ENCODE assay signal across 18 mouse cellular contexts in the genomic region with DNA sequence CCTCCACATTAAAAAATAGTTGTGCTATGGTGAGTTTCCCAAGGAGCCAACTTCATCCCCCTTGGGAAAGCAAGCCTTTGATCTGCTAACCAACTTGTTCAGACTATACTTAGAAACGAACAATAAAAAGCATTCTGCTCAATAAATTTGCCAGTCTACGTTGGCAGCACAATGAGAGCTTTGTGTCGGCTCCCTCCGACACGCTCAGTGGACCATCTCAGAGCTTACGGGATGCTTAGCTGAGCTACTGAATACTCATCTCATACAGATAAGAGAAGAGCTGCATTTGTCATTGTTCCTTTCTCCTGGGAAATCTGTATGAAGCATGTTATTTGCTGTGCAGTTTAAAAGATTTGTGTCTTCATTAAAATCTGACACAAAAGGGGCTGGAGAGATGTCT. TPM values are rescaled to one million over a fixed set of nuclear protein-coding genes. Genes with fewer than 3 reads are reported as not detected.
A peak's percentile ranks its signal among the peaks of the same experiment; 100 is the strongest.
DNase-seq lines count a peak whose midpoint lies in the region; ATAC-seq lines count a peak whose summit lies in the region.
"Had no signal": no experiment of that assay in that cellular context is flagged by ENCODE, and none has a peak within 500 bp of the region (broad histone marks: within the 10 kb centered on the region; RNA-seq: fewer than 3 reads in every experiment).

No protein-coding gene starts in this region.

- WGBS in forebrain, embryonic 14.5 days = 14% methylated on average over 6 of the region's 6 CpGs
- 14% methylated on average over 6 of the region's 6 CpGs for WGBS in forebrain, embryonic 15.5 days
- 28% methylated on average over 6 of the region's 6 CpGs for WGBS in hindbrain, embryonic 12.5 days
- WGBS in midbrain, embryonic 13.5 days = 9% methylated on average over 6 of the region's 6 CpGs

- no peak overlapping the region for H3K27ac ChIP-seq in forebrain, embryonic 14.5 days (ENCODE audit: low read depth, low read length)
- no peak overlapping the region for H3K27ac ChIP-seq in forebrain, embryonic 15.5 days (replicated peaks)
- H3K27ac ChIP-seq in hindbrain, embryonic 12.5 days = no peak overlapping the region
- H3K27ac ChIP-seq in midbrain, embryonic 13.5 days = no peak overlapping the region
- H3K27ac ChIP-seq: embryonic facial prominence, embryonic 15.5 days; macrophage had no signal

- H3K4me1 ChIP-seq in forebrain, embryonic 14.5 days (ENCODE audit: control insufficient read depth, insufficient read depth, low read length) = no peaks in the 10 kb centered on the region
- H3K4me1 ChIP-seq in forebrain, embryonic 15.5 days = no peaks in the 10 kb centered on the region
- H3K4me1 ChIP-seq in hindbrain, embryonic 12.5 days = no peaks in the 10 kb centered on the region
- no peaks in the 10 kb centered on the region for H3K4me1 ChIP-seq in midbrain, embryonic 13.5 days (replicated peaks)
- H3K4me1 ChIP-seq: embryonic facial prominence, embryonic 15.5 days had no signal

- H3K27me3 ChIP-seq in forebrain, embryonic 14.5 days (replicated peaks; ENCODE audit: control insufficient read depth, insufficient read depth, low read length) = no peaks in the 10 kb centered on the region
- no peaks in the 10 kb centered on the region for H3K27me3 ChIP-seq in forebrain, embryonic 15.5 days
- no peaks in the 10 kb centered on the region for H3K27me3 ChIP-seq in hindbrain, embryonic 12.5 days
- peaks cover 12% of the 10 kb centered on the region; the same call in 1 of the 2 replicates for H3K27me3 ChIP-seq in midbrain, embryonic 13.5 days
- H3K27me3 ChIP-seq: embryonic facial prominence, embryonic 15.5 days had no signal

- H3K9me3 ChIP-seq in forebrain, embryonic 14.5 days (replicated peaks; ENCODE audit: control insufficient read depth, low read length) = no peaks in the 10 kb centered on the region
- H3K9me3 ChIP-seq in forebrain, embryonic 15.5 days = no peaks in the 10 kb centered on the region
- no peaks in the 10 kb centered on the region for H3K9me3 ChIP-seq in hindbrain, embryonic 12.5 days (replicated peaks)
- no peaks in the 10 kb centered on the region for H3K9me3 ChIP-seq in midbrain, embryonic 13.5 days
- H3K9me3 ChIP-seq: embryonic facial prominence, embryonic 15.5 days had no signal

- H3K36me3 ChIP-seq in forebrain, embryonic 14.5 days (ENCODE audit: control insufficient read depth, insufficient read depth, low read length) = no peaks in the 10 kb centered on the region
- no peaks in the 10 kb centered on the region for H3K36me3 ChIP-seq in forebrain, embryonic 15.5 days
- H3K36me3 ChIP-seq in hindbrain, embryonic 12.5 days = no peaks in the 10 kb centered on the region
- H3K36me3 ChIP-seq in midbrain, embryonic 13.5 days = no peaks in the 10 kb centered on the region
- H3K36me3 ChIP-seq: embryonic facial prominence, embryonic 15.5 days had no signal

- no peak overlapping the region for H3K9ac ChIP-seq in forebrain, embryonic 14.5 days (ENCODE audit: low read length)
- H3K9ac ChIP-seq in forebrain, embryonic 15.5 days (replicated peaks) = no peak overlapping the region
- H3K9ac ChIP-seq in hindbrain, embryonic 12.5 days = no peak overlapping the region
- no peak overlapping the region for H3K9ac ChIP-seq in midbrain, embryonic 13.5 days (replicated peaks)
- H3K9ac ChIP-seq: embryonic facial prominence, embryonic 15.5 days; lung, embryonic 14.5 days had no signal

- ATAC-seq in forebrain, embryonic 14.5 days = no peak
- ATAC-seq in forebrain, embryonic 15.5 days (replicated peaks) = no peak
- 0 out of 2 replicates have a peak, but pooled peaks have one; percentile 38 for ATAC-seq in hindbrain, embryonic 12.5 days (ENCODE audit: low FRiP score)
- peak; percentile 37; the same call in 1 of the 2 replicates for ATAC-seq in midbrain, embryonic 13.5 days
- ATAC-seq: inflammation-experienced regulatory T-cells, adult 6 months had no signal

- no peak overlapping the region for H3K4me3 ChIP-seq in forebrain, embryonic 14.5 days (ENCODE audit: low read depth, low read length)
- H3K4me3 ChIP-seq in forebrain, embryonic 15.5 days = no peak overlapping the region
- H3K4me3 ChIP-seq in hindbrain, embryonic 12.5 days = no peak overlapping the region
- no peak overlapping the region for H3K4me3 ChIP-seq in midbrain, embryonic 13.5 days (replicated peaks)
- H3K4me3 ChIP-seq: embryonic facial prominence, embryonic 15.5 days had no signal

- H3K4me2 ChIP-seq in forebrain, embryonic 14.5 days (ENCODE audit: low read length) = no peak overlapping the region
- H3K4me2 ChIP-seq in forebrain, embryonic 15.5 days (replicated peaks) = no peak overlapping the region
- H3K4me2 ChIP-seq in hindbrain, embryonic 12.5 days (replicated peaks) = no peak overlapping the region
- no peak overlapping the region for H3K4me2 ChIP-seq in midbrain, embryonic 13.5 days (replicated peaks)
- H3K4me2 ChIP-seq: embryonic facial prominence, embryonic 15.5 days; liver, embryonic 11.5 days; lung, embryonic 14.5 days had no signal

- peak; percentile 13 for DNase-seq in forebrain, embryonic 14.5 days (ENCODE audit: low spot score)
- DNase-seq in Muller cell, postnatal 12 days (ENCODE audit: inconsistent ontology term) = peak; percentile 17
- DNase-seq in adrenal gland, adult (ENCODE audit: inconsistent age in 2 of 2, low spot score in 1 of 2) = no peak
- no peak for DNase-seq in left cerebral cortex, adult 9 months (ENCODE audit: low spot score in 2 of 2)
- no peak for DNase-seq in layer of hippocampus, postnatal 10 days (ENCODE audit: low spot score in 2 of 2)
- DNase-seq: cerebellum, postnatal 25 days; layer of hippocampus, postnatal 36 days; left cerebral cortex, postnatal 4 days; lung, embryonic 14.5 days; spleen, adult 18-20 months; thymus, postnatal 25 days had no signal

RNA-seq across cellular contexts. Expression of a gene that starts 7.4 kb away (rescaled TPM):
- 47.6 and 53.5 TPM in 2 replicates for polyA plus RNA-seq in forebrain, embryonic 14.5 days (2014; fragmentation: Nextera tagmentation; extraction: Ambion mirVana)
- 75.1 and 77.5 TPM in 2 replicates for polyA plus RNA-seq in forebrain, embryonic 15.5 days (2015; fragmentation: Nextera tagmentation; extraction: Ambion mirVana)
- 89.0 and 93.8 TPM in 2 replicates for polyA plus RNA-seq in hindbrain, embryonic 12.5 days (2016; fragmentation: Nextera tagmentation; extraction: Ambion mirVana)
- polyA plus RNA-seq in midbrain, embryonic 13.5 days (2015; fragmentation: Nextera tagmentation; extraction: Ambion mirVana) = 62.6 and 67.2 TPM in 2 replicates
- 10 to 100 TPM; 50.7 to 57.1 TPM for total RNA-seq in layer of hippocampus, postnatal 10 days (2021)

RNA-seq across cellular contexts. Expression of a gene that starts 13.8 kb away (rescaled TPM):
- 0.56 and 0.98 TPM in 2 replicates for polyA plus RNA-seq in forebrain, embryonic 14.5 days (2014; fragmentation: Nextera tagmentation; extraction: Ambion mirVana)
- polyA plus RNA-seq in forebrain, embryonic 15.5 days (2015; fragmentation: Nextera tagmentation; extraction: Ambion mirVana) = 0.49 and 0.79 TPM in 2 replicates
- 6.9 and 7.6 TPM in 2 replicates for polyA plus RNA-seq in hindbrain, embryonic 12.5 days (2016; fragmentation: Nextera tagmentation; extraction: Ambion mirVana)
- polyA plus RNA-seq in midbrain, embryonic 13.5 days (2015; fragmentation: Nextera tagmentation; extraction: Ambion mirVana) = 0.48 and 0.52 TPM in 2 replicates
- total RNA-seq in layer of hippocampus, postnatal 10 days (2021) = 1 to 10 TPM; 1.8 to 2.2 TPM

Comparison
In these comparisons a context has a peak if more than half of its experiments do, and no peak if none do; other contexts are left out.
1. ATAC-seq: peak in hindbrain, embryonic 12.5 days (single experiment) and midbrain, embryonic 13.5 days (single experiment); none in forebrain, embryonic 14.5 days (single experiment) and forebrain, embryonic 15.5 days (single experiment).
2. DNase-seq: peak in forebrain, embryonic 14.5 days (single experiment) and Muller cell, postnatal 12 days (single experiment); none in adrenal gland, adult (0 of 2), left cerebral cortex, adult 9 months (0 of 2) and layer of hippocampus, postnatal 10 days (0 of 2).